Mouse (Mus musculus): Measurements from ENCODE around the gene Cela3b.

- TF ChIP-seq CTCF (IDR thresholded peaks at IDR 0.05) = no peak
- no peak for TF ChIP-seq POLR2A (IDR thresholded peaks at IDR 0.05; ENCODE audit: insufficient read depth, low read depth, low read length)
These were observed 24.2 kb upstream of the Cela3b start for GRCm38 (mm10) chr4:137454582-137454981.

Measured in heart, adult 2 months (tissue).